Mouse (Mus musculus) stomach, embryonic 14.5 days (tissue): ENCODE measurements around the gene Ddx18. TPM values are rescaled to one million over a fixed set of nuclear protein-coding genes. Genes with fewer than 3 reads are reported as not detected.

Experiments
- ATAC-seq: fragments of 200-750 bp; cut with Nextera tagmentation; 2 replicates; pipeline ENCODE4 v1.8.0; 2017; ENCODE audit warnings: low read depth, moderate TSS enrichment; ENCODE audit not compliant: insufficient number of reproducible peaks, insufficient read depth, low FRiP score
- H3K27ac ChIP-seq: fragments of 300-500 bp; sonication (generic); 2 replicates; pipeline ENCODE4 v1.5.1; 2014; ENCODE audit warnings: mild to moderate bottlenecking, low read length, moderate library complexity, mixed read lengths
- H3K27me3 ChIP-seq: fragments of 300-500 bp; sonication (generic); 2 replicates; pipeline ENCODE4 v1.6.1; 2014; ENCODE audit warnings: low read length, control low read depth, mixed read lengths; ENCODE audit not compliant: control insufficient read depth, insufficient read depth
- H3K36me3 ChIP-seq: fragments of 300-500 bp; sonication (generic); 2 replicates; pipeline ENCODE4 v1.6.1; 2014; ENCODE audit warnings: mild to moderate bottlenecking, control low read depth, low read length, moderate library complexity, mixed read lengths; ENCODE audit not compliant: control insufficient read depth, insufficient read depth
- H3K4me1 ChIP-seq: fragments of 300-500 bp; sonication (generic); 2 replicates; pipeline ENCODE4 v1.6.1; 2014; ENCODE audit warnings: low read length, control low read depth, mixed read lengths; ENCODE audit not compliant: control insufficient read depth, insufficient read depth
- H3K4me2 ChIP-seq: fragments of 300-500 bp; sonication (generic); replicated peaks from 2 replicates; pipeline ENCODE4 v1.6.1; 2014; ENCODE audit warnings: low read depth, low read length, control low read depth
- H3K4me3 ChIP-seq: fragments of 300-500 bp; sonication (generic); 2 replicates; pipeline ENCODE4 v1.5.1; 2014; ENCODE audit warnings: low read depth, low read length, control low read depth
- H3K9ac ChIP-seq: fragments of 300-500 bp; sonication (generic); replicated peaks from 2 replicates; pipeline ENCODE4 v1.6.1; 2014; ENCODE audit warnings: low read depth, mild to moderate bottlenecking, control low read depth, low read length, moderate library complexity, mixed read lengths
- H3K9me3 ChIP-seq: fragments of 300-500 bp; sonication (generic); 2 replicates; pipeline ENCODE4 v1.6.1; 2016; ENCODE audit warnings: low read depth, low read length, control low read depth; ENCODE audit not compliant: control insufficient read depth
- WGBS: fragments of 180-500 bp; shearing (Covaris S2); extraction: QIAGEN DNeasy Blood & Tissue Kit; methylation state at CpG from one replicate; pipeline ENCODE4 v1.1.7; 2014; 5-methylcytosine and 5-hydroxymethylcytosine counted together
- polyA plus RNA-seq: library from polyadenylated mRNA; unstranded; fragments of >200 nt; fragmentation: Nextera tagmentation; extraction: Ambion mirVana; gene quantifications from 2 replicates; pipeline ENCODE4 v1.2.1, GENCODE M21; 2014

Ddx18 gene
- polyA plus RNA-seq, 1 experiment from 2014 or later: 68.6 TPM

DNA sequence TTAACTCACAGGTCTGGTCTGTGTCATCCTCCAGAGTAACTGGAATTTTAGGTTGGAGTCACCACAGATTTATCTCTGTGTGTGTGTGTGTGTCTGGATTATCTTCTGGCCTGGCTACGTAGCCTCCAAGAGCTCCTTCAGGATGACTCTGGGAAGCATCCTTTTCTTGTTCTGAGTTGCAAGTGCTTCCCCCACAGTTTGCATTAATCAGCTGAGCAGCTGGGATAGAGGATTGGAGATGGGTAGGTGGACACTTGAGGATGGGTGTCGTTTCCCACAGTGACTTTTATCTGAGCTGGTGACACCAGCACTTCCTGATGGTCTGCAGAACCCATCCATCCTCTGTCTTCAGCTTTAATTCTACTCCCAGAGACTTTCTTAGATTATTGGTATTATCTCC, 20.9 kb downstream of the Ddx18 start:
- 72% methylated on average over 2 of the region's 2 CpGs for WGBS
- Histone ChIP-seq H3K27me3 (no peaks in the 10 kb centered on the region), H3K9ac (no peak overlapping the region), H3K27ac (no peak overlapping the region), H3K4me2 (no peak overlapping the region), H3K4me3 (no peak overlapping the region), H3K36me3 (no peaks in the 10 kb centered on the region), H3K9me3 (no peaks in the 10 kb centered on the region), H3K4me1 (no peaks in the 10 kb centered on the region)
- ATAC-seq: no peak

GRCm38 (mm10) chr1:121540361-121540760, 27.4 kb downstream of the Ddx18 start:
- no peak overlapping the region for H3K27ac ChIP-seq
- WGBS: 51% methylated on average over 8 of the region's 8 CpGs
- no peaks in the 10 kb centered on the region for H3K27me3 ChIP-seq
- no peak for ATAC-seq
- H3K9ac ChIP-seq: no peak overlapping the region
- H3K36me3 ChIP-seq: no peaks in the 10 kb centered on the region
- no peak overlapping the region for H3K4me2 ChIP-seq
- no peak overlapping the region for H3K4me3 ChIP-seq
- no peaks in the 10 kb centered on the region for H3K4me1 ChIP-seq
- no peaks in the 10 kb centered on the region for H3K9me3 ChIP-seq

DNA sequence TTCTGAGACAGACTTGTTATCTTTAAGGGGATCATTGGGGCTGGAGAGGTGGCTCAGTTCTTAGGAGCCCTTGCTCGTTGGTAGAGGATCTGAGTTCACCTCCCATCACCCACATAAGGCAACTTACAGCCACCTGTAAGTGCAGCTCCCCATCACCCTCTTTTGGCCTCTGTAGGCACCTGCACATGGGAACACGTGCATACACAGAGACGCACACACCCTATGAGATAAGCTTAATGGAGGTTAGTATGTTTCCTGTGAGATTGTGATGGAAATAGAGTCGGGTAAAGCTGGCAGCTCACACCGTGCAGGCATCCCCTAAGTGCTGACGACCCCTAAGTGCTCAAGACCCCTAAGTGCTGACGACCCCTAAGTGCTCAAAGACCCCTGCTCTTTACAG, 36.4 kb downstream of the Ddx18 start:
- Histone ChIP-seq H3K9ac (no peak overlapping the region), H3K4me3 (no peak overlapping the region), H3K4me2 (no peak overlapping the region), H3K27me3 (peaks cover 11% of the 10 kb centered on the region; the same call in 1 of the 2 replicates), H3K4me1 (peaks cover 6% of the 10 kb centered on the region; the same call in 1 of the 2 replicates), H3K36me3 (no peaks in the 10 kb centered on the region), H3K9me3 (no peaks in the 10 kb centered on the region), H3K27ac (no peak overlapping the region)
- no peak for ATAC-seq
- 59% methylated on average over 7 of the region's 7 CpGs for WGBS

DNA sequence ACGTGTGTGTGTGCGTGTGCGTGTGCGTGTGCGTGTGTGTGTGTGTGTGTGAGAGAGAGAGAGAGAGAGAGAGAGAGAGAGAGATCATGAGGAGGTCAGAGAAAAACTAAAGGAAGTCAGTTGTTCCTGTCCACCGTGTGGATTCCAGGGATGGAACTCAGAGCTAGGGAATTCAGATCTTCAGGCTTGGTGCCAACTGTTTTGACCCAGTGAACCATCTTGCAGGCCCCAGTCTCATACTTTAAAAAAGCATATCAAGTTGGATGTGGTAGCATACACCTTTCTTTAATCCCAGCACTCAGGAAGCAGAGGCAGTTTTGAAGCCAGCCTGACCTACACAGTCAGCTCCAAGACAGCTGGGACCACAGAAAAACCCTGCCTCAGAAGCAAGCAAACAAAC, 38.5 kb downstream of the Ddx18 start:
- no peak overlapping the region for H3K4me3 ChIP-seq
- H3K36me3 ChIP-seq: no peaks in the 10 kb centered on the region
- peaks cover 11% of the 10 kb centered on the region; the same call in 1 of the 2 replicates for H3K27me3 ChIP-seq
- no peak overlapping the region for H3K9ac ChIP-seq
- WGBS: 78% methylated on average over 6 of the region's 6 CpGs
- H3K9me3 ChIP-seq: no peaks in the 10 kb centered on the region
- H3K4me2 ChIP-seq: no peak overlapping the region
- H3K27ac ChIP-seq: no peak overlapping the region
- peaks cover 6% of the 10 kb centered on the region; the same call in 1 of the 2 replicates for H3K4me1 ChIP-seq
- ATAC-seq: no peak

- peak within 1 kb of the TSS; percentile 64 for H3K4me2 ChIP-seq
- H3K4me1 ChIP-seq: peaks cover 6% of the 10 kb centered on the region; the same call in 1 of the 2 replicates
- H3K27ac ChIP-seq: no peak within 1 kb of the TSS
- H3K4me3 ChIP-seq: peak within 1 kb of the TSS; percentile 20
- H3K27me3 ChIP-seq: peaks cover 11% of the 10 kb centered on the region; the same call in 1 of the 2 replicates
- peak; percentile 90; the same call in 1 of the 2 replicates for ATAC-seq
- H3K9me3 ChIP-seq: no peaks in the 10 kb centered on the region
- WGBS: 4% methylated on average over 11 of the region's 11 CpGs
- H3K36me3 ChIP-seq: no peaks in the 10 kb centered on the region
- no peak within 1 kb of the TSS for H3K9ac ChIP-seq
These were observed 39.4 kb downstream of the Ddx18 start, which contains the start of gene Htr5b for GRCm38 (mm10) chr1:121528399-121528720. Gene Htr5b, minus strand, starts transcription at chr1:121528465.

DNA sequence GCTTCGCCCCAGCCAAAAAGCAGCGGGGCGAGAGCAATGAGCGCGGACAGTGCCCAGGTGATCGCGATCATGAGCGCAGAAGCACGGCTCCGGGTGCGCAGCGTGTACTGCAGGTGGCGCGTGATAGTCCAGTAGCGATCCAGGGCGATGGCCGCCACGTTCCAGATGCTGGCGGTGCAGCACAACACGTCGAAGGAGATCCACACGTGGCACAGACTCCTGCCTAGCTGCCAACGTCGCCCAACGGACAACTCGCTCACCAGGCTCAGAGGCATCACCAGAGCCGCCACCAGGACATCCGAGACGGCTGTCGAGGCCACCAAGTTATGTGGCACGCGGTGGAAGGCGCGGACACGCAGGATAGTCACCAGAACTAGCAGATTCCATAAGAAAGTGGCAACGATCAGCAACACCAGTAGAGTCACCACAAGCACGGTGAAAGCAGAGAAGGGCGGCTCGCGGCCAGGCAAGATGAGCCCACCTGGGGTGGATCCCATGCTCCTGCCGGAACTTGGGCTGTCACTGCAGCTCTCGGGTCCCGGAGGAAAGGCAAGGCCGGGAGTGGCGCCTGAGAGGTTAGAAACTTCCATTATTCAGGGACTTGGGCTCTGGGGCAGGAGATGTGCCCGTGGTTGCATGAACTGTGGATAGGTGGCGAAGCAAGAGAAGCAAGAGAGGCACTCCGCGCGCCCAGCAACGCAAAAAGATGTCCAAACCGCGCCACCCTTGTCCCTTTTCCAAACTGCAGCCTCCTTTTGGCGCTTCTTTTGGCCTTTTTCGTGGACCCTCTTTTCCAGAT, 40.0 kb downstream of the Ddx18 start:
- no peaks in the 10 kb centered on the region for H3K36me3 ChIP-seq
- WGBS: 13% methylated on average over 55 of the region's 55 CpGs
- H3K4me1 ChIP-seq: peaks cover 6% of the 10 kb centered on the region; the same call in 1 of the 2 replicates
- peaks cover 11% of the 10 kb centered on the region; the same call in 1 of the 2 replicates for H3K27me3 ChIP-seq
- peak overlapping the region; percentile 64 for H3K4me2 ChIP-seq
- no peak overlapping the region for H3K9ac ChIP-seq
- H3K4me3 ChIP-seq: peak overlapping the region; percentile 20
- H3K9me3 ChIP-seq: no peaks in the 10 kb centered on the region
- peak; percentile 42; the same call in 1 of the 2 replicates for ATAC-seq
- H3K27ac ChIP-seq: no peak overlapping the region

DNA sequence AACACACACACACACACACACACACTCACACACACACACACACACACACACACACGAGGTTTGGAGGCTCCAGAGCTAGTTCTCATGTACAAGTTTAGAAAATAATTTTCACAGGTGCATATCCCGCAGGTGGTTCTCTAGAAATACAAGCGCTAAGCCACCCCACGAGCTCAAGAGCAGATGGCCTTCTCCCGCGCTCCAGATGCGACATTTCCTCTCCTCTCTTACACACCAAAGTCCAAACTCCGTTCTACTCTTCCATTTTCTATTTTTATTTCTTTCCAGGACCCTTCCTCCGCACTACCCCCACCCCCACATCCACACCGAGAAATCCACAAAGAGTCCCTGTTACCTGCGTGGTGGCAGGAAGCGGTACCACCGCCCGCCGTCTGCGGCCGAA, 40.7 kb downstream of the Ddx18 start:
- no peak for ATAC-seq
- H3K4me2 ChIP-seq: peak overlapping the region; percentile 64
- H3K27ac ChIP-seq: no peak overlapping the region
- H3K4me1 ChIP-seq: peaks cover 6% of the 10 kb centered on the region; the same call in 1 of the 2 replicates
- no peak overlapping the region for H3K9ac ChIP-seq
- peak overlapping the region; percentile 20; the same call in 1 of the 2 replicates for H3K4me3 ChIP-seq
- WGBS: 46% methylated on average over 17 of the region's 17 CpGs
- peaks cover 11% of the 10 kb centered on the region; the same call in 1 of the 2 replicates for H3K27me3 ChIP-seq
- no peaks in the 10 kb centered on the region for H3K9me3 ChIP-seq
- H3K36me3 ChIP-seq: no peaks in the 10 kb centered on the region

GRCm38 (mm10) chr1:121518609-121519008, 49.2 kb downstream of the Ddx18 start:
- Histone ChIP-seq H3K27ac (no peak overlapping the region), H3K27me3 (no peaks in the 10 kb centered on the region), H3K9me3 (no peaks in the 10 kb centered on the region), H3K9ac (no peak overlapping the region), H3K4me2 (no peak overlapping the region), H3K4me3 (no peak overlapping the region), H3K4me1 (no peaks in the 10 kb centered on the region), H3K36me3 (no peaks in the 10 kb centered on the region)
- no peak for ATAC-seq
- 74% methylated on average over 1 of the region's 1 CpGs for WGBS
